Mouse (Mus musculus) cerebellum, adult 2 months (tissue): Measurements from ENCODE around the gene Rnls.

Experiments
- CTCF ChIP-seq: fragments of 200-500 bp; IDR thresholded peaks from 2 replicates; pipeline ENCODE4 v1.5.1; 2011; ENCODE audit warnings: low read depth, mild to moderate bottlenecking, control low read depth, low read length, moderate library complexity, borderline replicate concordance; ENCODE audit not compliant: insufficient read depth
- POLR2A ChIP-seq: fragments of 200-500 bp; IDR thresholded peaks from 2 replicates; pipeline ENCODE4 v1.6.1; 2011; ENCODE audit warnings: low read length, control low read depth, borderline replicate concordance; ENCODE audit not compliant: insufficient read depth

DNA sequence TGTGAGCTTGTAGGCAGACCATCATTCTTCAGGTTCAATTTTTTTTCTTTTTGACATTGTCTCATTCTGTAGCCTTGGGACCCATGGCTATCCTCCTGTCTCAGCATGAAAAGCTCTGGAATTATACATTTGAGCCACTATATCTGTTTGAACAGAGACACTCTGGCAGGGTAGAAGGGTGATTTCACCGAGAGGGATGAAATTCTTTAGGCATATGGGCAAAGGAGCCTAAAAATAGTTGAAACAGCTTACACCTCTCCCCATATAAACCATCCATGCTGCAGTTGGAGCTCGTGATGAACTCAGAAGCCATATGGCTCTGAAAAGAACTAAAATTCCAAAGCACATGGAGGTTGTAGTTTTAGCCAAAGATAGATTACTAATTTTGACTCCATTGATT is 151.7 kb downstream of the Rnls start:
- no peak for TF ChIP-seq CTCF
- TF ChIP-seq POLR2A, result no peak
